Mouse (Mus musculus) C2C12 (cell line): ENCODE measurements around the gene Kcnmb1.

Source experiments
- CTCF ChIP-seq: IDR thresholded peaks from one replicate; pipeline ENCODE4 v1.5.1; 2011; ENCODE audit not compliant: control insufficient read depth, insufficient read depth, insufficient read length
- MAX ChIP-seq: IDR thresholded peaks from one replicate; pipeline ENCODE4 v1.6.1; 2011; ENCODE audit warnings: mild to moderate bottlenecking, control low read depth
- MYOD1 ChIP-seq: IDR thresholded peaks from one replicate; pipeline ENCODE4 v1.6.1; 2011; ENCODE audit warnings: low read depth; ENCODE audit not compliant: control insufficient read depth, insufficient read length
- USF1 ChIP-seq: IDR thresholded peaks from one replicate; pipeline ENCODE4 v1.6.1; 2011; ENCODE audit warnings: low read depth, mild to moderate bottlenecking, control low read depth, moderate library complexity

- TF ChIP-seq CTCF (no peak), MAX (no peak), USF1 (no peak), MYOD1 (no peak)
Observed at GRCm38 (mm10) chr11:33969199-33969598, 6.4 kb downstream of the Kcnmb1 start.
